Comparison of ENCODE assay signal across 20 mouse cellular contexts in genomic region chr10:101827944-101828343, GRCm38 (mm10).
DNase-seq lines count a peak whose midpoint lies in the region; ATAC-seq and TF ChIP-seq lines count a peak whose summit lies in the region.
"Had no signal": no experiment of that assay in that cellular context is flagged by ENCODE, and none has a peak within 500 bp of the region (broad histone marks: within the 10 kb centered on the region; RNA-seq: fewer than 3 reads in every experiment).

No protein-coding gene starts in this region.

- no peak for TF ChIP-seq CTCF in forebrain, postnatal 0 days (IDR thresholded peaks at IDR 0.05; ENCODE audit: low read depth)

- H3K9me3 ChIP-seq in forebrain, postnatal 0 days (ENCODE audit: low read length) = no peaks in the 10 kb centered on the region
- no peaks in the 10 kb centered on the region for H3K9me3 ChIP-seq in forebrain, embryonic 12.5 days
- H3K9me3 ChIP-seq in midbrain, embryonic 13.5 days = no peaks in the 10 kb centered on the region
- H3K9me3 ChIP-seq in midbrain, embryonic 10.5 days (replicated peaks) = no peaks in the 10 kb centered on the region
- no peaks in the 10 kb centered on the region for H3K9me3 ChIP-seq in midbrain, embryonic 15.5 days
- H3K9me3 ChIP-seq: embryonic facial prominence, embryonic 15.5 days; G1E; heart, embryonic 12.5 days; intestine, embryonic 15.5 days had no signal

- DNase-seq in forebrain, postnatal 0 days = no peak
- DNase-seq in midbrain, embryonic 10.5 days (ENCODE audit: low spot score) = no peak
- no peak for DNase-seq in testis, postnatal 10 days (ENCODE audit: low spot score)
- DNase-seq: adrenal gland, adult 8-10 months; adrenal gland, postnatal 36 days; cerebellum, adult 11 months; cerebellum, adult 8-10 months; cerebellum, postnatal 14 days; embryo, embryonic 11 days; gastrocnemius, adult 2 months; gastrocnemius, postnatal 25 days had no signal

- no peak overlapping the region for H3K9ac ChIP-seq in forebrain, postnatal 0 days
- no peak overlapping the region for H3K9ac ChIP-seq in forebrain, embryonic 12.5 days
- no peak overlapping the region for H3K9ac ChIP-seq in midbrain, embryonic 13.5 days (replicated peaks)
- H3K9ac ChIP-seq in midbrain, embryonic 15.5 days = no peak overlapping the region
- H3K9ac ChIP-seq: embryonic facial prominence, embryonic 15.5 days; heart, embryonic 12.5 days; intestine, embryonic 15.5 days had no signal

- H3K27ac ChIP-seq in forebrain, postnatal 0 days (ENCODE audit: low read depth, low read length) = no peak overlapping the region
- no peak overlapping the region for H3K27ac ChIP-seq in forebrain, embryonic 12.5 days
- H3K27ac ChIP-seq in midbrain, embryonic 13.5 days = no peak overlapping the region
- H3K27ac ChIP-seq in midbrain, embryonic 10.5 days (replicated peaks) = no peak overlapping the region
- no peak overlapping the region for H3K27ac ChIP-seq in midbrain, embryonic 15.5 days
- H3K27ac ChIP-seq: embryonic facial prominence, embryonic 15.5 days; gastrocnemius, adult 2 months; intestine, embryonic 15.5 days had no signal

- peak; percentile 16; the same call in 1 of the 2 replicates for ATAC-seq in forebrain, postnatal 0 days
- no peak for ATAC-seq in forebrain, embryonic 12.5 days (ENCODE audit: low FRiP score)
- peak; percentile 45 for ATAC-seq in midbrain, embryonic 13.5 days
- peak; percentile 52; the same call in 1 of the 2 replicates for ATAC-seq in midbrain, embryonic 15.5 days (replicated peaks)
- ATAC-seq: CD4-positive, CD25-positive, alpha-beta regulatory T cell, adult 4 months; intestine, embryonic 15.5 days had no signal

- 72% methylated on average over 2 of the region's 2 CpGs for WGBS in forebrain, postnatal 0 days
- WGBS in forebrain, embryonic 12.5 days = 89% methylated on average over 2 of the region's 2 CpGs
- WGBS in midbrain, embryonic 13.5 days = 70% methylated on average over 2 of the region's 2 CpGs
- 92% methylated on average over 2 of the region's 2 CpGs for WGBS in midbrain, embryonic 10.5 days
- WGBS in midbrain, embryonic 15.5 days = 70% methylated on average over 2 of the region's 2 CpGs

- H3K4me2 ChIP-seq in forebrain, postnatal 0 days (ENCODE audit: low read depth) = no peak overlapping the region
- H3K4me2 ChIP-seq in forebrain, embryonic 12.5 days = no peak overlapping the region
- H3K4me2 ChIP-seq in midbrain, embryonic 13.5 days (replicated peaks) = no peak overlapping the region
- no peak overlapping the region for H3K4me2 ChIP-seq in midbrain, embryonic 15.5 days
- H3K4me2 ChIP-seq: embryonic facial prominence, embryonic 15.5 days; heart, embryonic 12.5 days; intestine, embryonic 15.5 days had no signal

- no peaks in the 10 kb centered on the region for H3K36me3 ChIP-seq in forebrain, postnatal 0 days (ENCODE audit: insufficient read depth)
- H3K36me3 ChIP-seq in forebrain, embryonic 12.5 days (replicated peaks) = no peaks in the 10 kb centered on the region
- no peaks in the 10 kb centered on the region for H3K36me3 ChIP-seq in midbrain, embryonic 13.5 days
- no peaks in the 10 kb centered on the region for H3K36me3 ChIP-seq in midbrain, embryonic 10.5 days
- no peaks in the 10 kb centered on the region for H3K36me3 ChIP-seq in midbrain, embryonic 15.5 days (replicated peaks)
- H3K36me3 ChIP-seq: embryonic facial prominence, embryonic 15.5 days; G1E; heart, embryonic 12.5 days; intestine, embryonic 15.5 days had no signal

- H3K4me3 ChIP-seq in forebrain, postnatal 0 days (ENCODE audit: low read depth, low read length) = no peak overlapping the region
- no peak overlapping the region for H3K4me3 ChIP-seq in forebrain, embryonic 12.5 days (replicated peaks)
- H3K4me3 ChIP-seq in midbrain, embryonic 13.5 days (replicated peaks) = no peak overlapping the region
- H3K4me3 ChIP-seq in midbrain, embryonic 10.5 days = no peak overlapping the region
- no peak overlapping the region for H3K4me3 ChIP-seq in midbrain, embryonic 15.5 days
- H3K4me3 ChIP-seq: embryonic facial prominence, embryonic 15.5 days; erythroblast, embryonic 14.5 days; gastrocnemius, adult 2 months; heart, embryonic 12.5 days; intestine, embryonic 15.5 days had no signal

- H3K27me3 ChIP-seq in forebrain, postnatal 0 days (ENCODE audit: insufficient read depth, low read length) = no peaks in the 10 kb centered on the region
- H3K27me3 ChIP-seq in forebrain, embryonic 12.5 days = no peaks in the 10 kb centered on the region
- no peaks in the 10 kb centered on the region for H3K27me3 ChIP-seq in midbrain, embryonic 13.5 days
- H3K27me3 ChIP-seq in midbrain, embryonic 10.5 days (ENCODE audit: low read depth, poor library complexity, severe bottlenecking) = no peaks in the 10 kb centered on the region
- H3K27me3 ChIP-seq in midbrain, embryonic 15.5 days (replicated peaks) = no peaks in the 10 kb centered on the region
- H3K27me3 ChIP-seq: embryonic facial prominence, embryonic 15.5 days; heart, embryonic 12.5 days; intestine, embryonic 15.5 days had no signal

- H3K4me1 ChIP-seq in forebrain, postnatal 0 days (ENCODE audit: insufficient read depth) = no peaks in the 10 kb centered on the region
- H3K4me1 ChIP-seq in forebrain, embryonic 12.5 days = no peaks in the 10 kb centered on the region
- no peaks in the 10 kb centered on the region for H3K4me1 ChIP-seq in midbrain, embryonic 13.5 days (replicated peaks)
- H3K4me1 ChIP-seq in midbrain, embryonic 10.5 days = no peaks in the 10 kb centered on the region
- H3K4me1 ChIP-seq in midbrain, embryonic 15.5 days = no peaks in the 10 kb centered on the region
- H3K4me1 ChIP-seq: embryonic facial prominence, embryonic 15.5 days; heart, embryonic 12.5 days; intestine, embryonic 15.5 days had no signal
